Mouse (Mus musculus) frontal cortex, postnatal 36 days (tissue): ENCODE data around the gene Il1rapl2.
A peak's percentile ranks its signal among the peaks of the same experiment; 100 is the strongest.

Source experiments
- DNase-seq, 2 experiments: peaks; one replicate each; pipeline ENCODE4 v3.0.0; 2022; ENCODE audit warnings: low spot score in 2 of 2

Gene Il1rapl2

DNA sequence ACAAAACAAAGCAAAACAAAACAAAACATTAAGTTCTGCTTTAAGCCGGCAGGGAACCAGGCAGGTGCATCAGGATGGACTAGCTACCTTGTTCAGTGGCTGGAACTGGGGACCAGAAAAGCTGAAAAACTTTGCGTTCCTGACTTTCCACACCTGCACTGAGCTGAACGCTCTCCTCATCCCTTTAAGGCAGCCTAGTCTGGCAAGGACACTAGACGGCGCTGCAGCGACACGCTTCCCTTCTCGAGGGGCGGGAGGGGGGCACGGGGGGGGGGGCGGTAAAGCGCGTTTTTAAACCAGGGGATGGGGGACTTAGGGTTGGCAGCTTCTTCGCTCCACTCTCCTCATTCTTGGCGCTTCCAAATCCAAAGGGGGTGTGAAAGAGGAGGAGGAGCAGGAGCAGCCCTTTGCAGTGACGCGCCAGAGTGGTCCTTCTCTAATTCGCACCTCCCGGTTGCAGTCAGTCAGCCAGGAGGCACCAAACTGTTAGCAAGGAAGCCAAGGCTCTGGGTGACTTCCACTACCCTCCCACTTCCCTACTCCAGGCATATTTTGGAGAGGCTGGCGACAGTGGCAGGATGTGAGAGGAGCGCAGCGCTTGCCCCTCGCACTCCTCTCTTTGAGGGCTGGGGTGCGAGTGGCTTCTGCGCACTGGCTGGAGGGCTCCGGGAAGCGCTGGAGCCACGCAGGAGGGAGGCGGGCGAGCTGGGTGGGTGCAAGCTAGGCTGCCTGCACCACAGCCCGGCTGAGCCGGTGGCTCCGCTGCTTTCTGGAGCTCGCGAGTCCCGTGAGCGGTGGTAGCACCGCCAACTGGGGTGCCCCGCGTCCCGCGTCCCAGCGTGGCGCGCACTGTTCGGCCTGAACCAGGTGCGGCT is at the start of gene Il1rapl2:
TSS of gene Il1rapl2 (plus strand) at position 288 of the 875 bp plus-strand sequence.
- DNase-seq: peak in 1 of 2 experiments; percentile 6

- no peak for DNase-seq
These were observed 22.1 kb upstream of the Il1rapl2 start for GRCm38 (mm10) chrX:137548348-137548747.

DNA sequence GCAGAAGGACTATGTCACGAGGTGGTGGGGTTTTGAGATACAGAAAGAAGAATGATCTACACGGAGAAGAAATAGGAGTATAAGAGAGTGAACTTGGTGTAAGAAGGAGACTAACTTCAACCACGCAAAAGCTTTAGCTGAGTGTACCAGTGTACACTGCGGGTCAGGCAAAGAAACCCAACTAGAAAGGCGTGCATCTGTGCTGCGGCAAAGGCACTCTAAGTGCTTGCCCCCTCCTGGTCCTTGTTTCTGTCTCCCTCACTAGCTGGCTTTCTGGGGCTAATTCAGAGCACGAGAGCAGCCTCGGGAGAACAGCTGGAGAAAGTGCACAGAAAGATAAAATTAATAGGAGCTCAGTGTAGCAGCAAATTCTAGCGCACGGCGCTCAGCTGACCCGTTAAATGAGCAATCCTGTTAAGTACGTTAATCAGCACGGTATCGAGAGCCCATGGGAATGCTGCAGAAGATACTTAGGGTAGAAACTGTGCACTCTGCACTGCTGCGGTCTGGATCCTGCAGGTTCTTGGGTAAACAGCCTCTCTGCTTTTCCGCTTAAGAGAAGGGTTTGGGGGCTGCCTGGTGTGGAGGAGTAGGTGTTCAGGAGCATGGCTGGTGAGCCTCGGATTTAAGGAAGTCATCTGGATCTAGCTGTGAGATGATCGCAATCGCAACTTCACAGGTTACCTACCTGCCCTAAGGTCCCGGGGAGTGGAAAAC is 778 bp upstream of the Il1rapl2 start:
- no peak for DNase-seq

DNA sequence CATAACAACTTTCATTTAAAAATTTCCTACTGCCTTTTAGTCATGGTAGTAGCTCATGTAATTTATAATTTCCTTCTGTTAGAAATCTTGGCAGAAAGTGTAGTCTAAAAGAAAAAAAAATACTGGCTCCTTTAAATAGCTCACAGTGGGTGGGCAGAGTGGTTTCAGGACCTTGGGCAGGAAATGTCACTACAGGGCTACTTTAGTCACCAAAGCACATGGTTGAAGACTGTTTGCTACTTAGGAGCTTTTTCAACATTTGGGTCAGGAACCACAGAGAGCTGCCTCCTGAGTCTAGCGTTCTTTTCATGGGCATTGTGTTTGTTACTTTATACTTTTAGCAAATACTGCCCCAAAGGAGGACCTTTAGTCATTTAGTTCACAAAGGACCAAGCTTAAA is 12.2 kb downstream of the Il1rapl2 start:
- DNase-seq: no peak

- peak in 1 of 2 experiments; percentile 0 for DNase-seq
These were observed 50.3 kb downstream of the Il1rapl2 start for GRCm38 (mm10) chrX:137620697-137621096.

GRCm38 (mm10) chrX:137667011-137667410 is 96.6 kb downstream of the Il1rapl2 start:
- DNase-seq: peak in 1 of 2 experiments; percentile 51

DNA sequence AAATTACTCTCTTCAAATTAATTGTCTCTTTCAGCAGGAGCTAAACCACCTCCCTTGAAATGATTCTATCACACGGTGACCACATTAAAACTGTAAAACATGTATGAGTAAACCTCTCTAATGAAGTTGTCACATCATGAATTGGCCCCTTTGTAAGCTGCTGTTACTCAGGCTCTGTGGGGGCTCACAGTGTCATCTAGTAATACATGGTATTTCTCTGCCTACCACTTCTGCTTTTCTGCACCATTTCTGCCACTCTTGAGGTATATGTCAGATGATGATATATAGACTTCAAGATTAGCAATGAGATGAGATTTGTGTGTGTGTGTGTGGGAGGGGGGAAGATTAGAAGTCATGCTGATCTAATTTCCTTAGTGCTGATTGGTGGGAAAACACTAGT is 117.6 kb downstream of the Il1rapl2 start:
- no peak for DNase-seq

DNA sequence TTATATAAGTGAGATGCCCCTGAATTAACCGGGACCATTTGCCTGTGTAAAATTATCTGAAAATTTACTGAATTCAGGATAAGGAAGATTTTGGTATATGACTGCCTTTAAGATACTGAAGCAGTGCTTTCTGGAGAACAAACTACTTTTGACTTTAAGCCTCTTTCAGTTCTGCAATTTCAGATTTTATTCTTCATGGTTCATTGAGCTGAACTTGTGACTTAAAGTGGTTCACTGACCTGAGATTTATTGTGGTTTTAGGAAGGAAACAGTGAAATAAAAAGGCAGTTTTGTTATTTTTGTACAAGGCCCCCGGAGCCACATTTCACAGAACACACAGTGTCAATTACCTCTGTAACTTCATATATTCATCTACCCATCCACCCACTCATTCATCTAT is 129.6 kb downstream of the Il1rapl2 start:
- DNase-seq: no peak

GRCm38 (mm10) chrX:137755537-137755936 is 185.1 kb downstream of the Il1rapl2 start:
- DNase-seq: no peak

DNA sequence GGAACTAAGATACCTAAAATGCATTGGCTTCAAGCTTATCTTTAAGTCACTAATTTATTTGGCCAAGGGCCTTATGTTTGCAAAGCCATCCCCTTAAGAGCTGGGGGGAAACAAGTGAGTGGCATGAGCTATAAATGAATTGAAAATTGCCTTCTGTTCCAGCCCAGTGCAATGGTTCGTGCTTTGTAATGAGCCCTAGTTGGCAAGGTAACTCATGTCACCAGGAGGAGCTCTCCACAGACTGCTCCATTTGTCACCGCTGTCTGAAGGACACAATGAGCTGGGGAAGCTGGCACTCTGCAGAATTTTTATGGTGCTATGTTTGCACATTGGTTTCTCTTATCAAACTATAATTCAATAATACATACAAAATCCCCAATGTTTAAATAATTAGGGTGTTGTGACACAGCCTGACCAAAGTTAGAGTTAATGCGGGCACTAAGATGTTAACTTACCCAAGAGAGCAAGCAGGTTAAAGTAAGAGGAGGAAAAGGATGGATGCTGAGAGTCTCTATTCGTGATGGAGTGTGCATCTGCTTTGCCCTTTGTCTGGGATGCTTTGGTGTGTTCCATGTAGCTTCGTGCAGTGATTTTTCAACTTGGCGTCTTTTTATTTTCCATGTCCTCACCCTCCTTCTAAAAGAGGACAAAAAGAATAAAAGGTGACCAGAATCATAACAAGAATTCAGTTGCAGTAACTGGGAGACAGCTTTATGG is 235.2 kb downstream of the Il1rapl2 start:
- DNase-seq: no peak

DNA sequence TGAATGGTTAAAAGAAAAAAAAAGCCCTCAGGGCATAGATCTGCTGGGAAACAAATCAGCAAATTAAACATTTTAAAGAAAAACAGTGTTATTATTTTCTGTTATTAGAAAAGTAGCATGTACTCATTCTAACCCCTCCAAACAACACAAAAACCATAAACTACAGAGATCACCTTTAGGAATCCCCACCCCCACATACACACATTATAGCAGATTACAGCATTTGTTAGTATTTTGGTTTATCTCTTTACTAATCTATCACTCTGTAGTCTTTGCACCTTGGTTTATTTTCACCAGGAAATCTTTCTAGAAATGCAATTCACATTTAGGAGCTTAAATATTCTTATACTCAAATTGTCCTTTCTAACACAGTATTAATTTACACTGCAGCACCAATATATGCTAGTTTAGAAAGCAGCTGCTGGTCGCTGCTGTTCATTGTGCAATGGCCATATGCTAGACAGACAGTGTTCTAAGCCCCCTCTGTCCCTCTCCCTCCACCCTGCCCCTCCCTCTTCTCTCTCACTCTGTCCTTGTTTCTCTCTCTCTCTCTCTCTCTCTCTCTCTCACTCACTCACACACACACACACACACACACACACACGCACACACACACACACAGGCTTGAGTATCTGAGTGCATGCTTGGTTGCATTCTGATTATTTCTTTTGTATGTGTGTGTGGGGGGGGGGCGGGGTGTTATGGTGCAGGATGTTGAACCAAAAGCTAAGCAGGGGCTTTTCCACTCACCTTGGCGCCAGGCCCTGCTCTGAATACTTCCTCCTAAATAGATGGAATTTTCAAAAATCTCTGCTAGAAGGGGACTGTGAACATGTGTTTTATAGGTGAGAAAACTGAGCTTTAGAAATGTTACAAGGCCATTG is 236.1 kb downstream of the Il1rapl2 start:
- DNase-seq: no peak

DNA sequence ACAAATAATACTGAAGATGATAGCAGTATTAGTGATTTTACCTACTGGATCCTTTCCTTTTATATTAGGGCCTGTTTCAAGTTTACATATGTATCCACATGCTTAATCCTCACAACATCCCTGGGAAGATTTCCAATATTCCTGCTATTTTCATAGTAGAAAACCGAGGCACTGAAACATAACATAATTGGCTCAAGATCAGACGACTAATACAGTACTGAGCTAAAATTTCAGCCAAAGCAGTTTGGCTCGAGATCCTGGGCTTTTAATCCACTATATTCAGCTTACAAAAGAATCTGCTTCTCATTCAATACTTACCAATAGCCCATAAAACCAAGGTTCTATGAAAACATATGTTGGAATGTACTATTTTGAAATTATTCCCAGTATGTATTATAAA is 239.1 kb downstream of the Il1rapl2 start:
- DNase-seq: no peak

- DNase-seq: peak in 1 of 2 experiments; percentile 29
These were observed 241.7 kb downstream of the Il1rapl2 start for GRCm38 (mm10) chrX:137812151-137812550.

- DNase-seq: peak in 1 of 2 experiments; percentile 3
These were observed 278.5 kb downstream of the Il1rapl2 start for GRCm38 (mm10) chrX:137848936-137849335.

DNA sequence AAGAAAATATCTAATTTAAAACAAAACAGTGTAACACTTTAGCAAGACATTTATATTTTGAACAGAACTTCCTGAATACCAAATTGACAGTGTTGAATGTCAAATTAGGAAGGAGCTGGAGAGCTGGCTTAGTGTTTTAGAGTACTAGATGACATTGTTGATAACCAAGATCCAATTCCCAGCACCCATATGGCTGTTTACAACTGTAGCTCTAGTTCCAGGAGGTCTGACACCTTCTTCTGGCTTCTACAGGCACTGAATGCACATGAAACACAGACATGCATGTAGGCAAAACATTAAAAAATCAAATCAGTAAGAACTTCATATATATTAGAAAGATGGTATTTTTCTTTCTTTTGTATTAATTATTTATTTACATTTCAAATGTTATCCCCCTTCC is 353.1 kb downstream of the Il1rapl2 start:
- DNase-seq: no peak

DNA sequence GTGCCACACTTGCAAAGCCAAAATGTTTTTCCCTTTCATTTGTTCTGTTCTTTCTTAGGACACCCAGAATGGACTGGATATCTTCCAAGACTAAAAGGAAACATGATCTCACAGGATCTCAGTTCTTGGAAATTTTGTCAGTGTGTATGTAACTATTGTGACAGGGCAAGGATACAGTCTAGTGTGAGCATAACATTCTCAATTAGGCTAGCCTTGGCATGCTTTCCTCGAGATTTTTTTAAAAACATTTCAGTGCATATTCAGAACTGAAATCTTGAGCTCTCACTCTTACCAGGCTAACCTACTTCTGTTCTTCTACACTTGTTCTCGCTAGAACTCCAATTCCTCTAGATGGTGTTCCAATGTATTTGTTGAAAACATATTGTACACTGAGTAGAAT is 356.4 kb downstream of the Il1rapl2 start:
- no peak for DNase-seq

GRCm38 (mm10) chrX:137947741-137948140 is 377.3 kb downstream of the Il1rapl2 start:
- DNase-seq: peak in 1 of 2 experiments; percentile 12

- no peak for DNase-seq
These were observed 400.9 kb downstream of the Il1rapl2 start for GRCm38 (mm10) chrX:137971306-137971705.

DNA sequence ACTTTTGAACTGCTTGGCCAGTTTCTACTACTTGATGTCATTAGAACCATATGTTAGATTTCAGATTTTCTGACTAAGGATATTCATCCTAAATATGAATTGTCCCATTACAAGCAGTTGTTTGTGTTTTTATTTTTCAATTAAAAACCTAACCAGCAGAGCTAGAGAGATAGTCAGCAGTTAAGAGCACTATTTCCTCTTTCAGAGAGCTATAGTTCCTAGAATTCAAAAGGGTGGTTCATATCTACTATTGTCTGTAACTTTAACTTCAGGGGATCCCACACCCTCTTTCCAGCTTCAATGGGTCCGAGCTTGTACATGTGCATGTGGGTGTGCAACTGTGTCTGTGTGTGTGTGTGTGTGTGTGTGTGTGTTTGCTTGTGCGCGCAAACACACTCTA is 472.7 kb downstream of the Il1rapl2 start:
- no peak for DNase-seq

DNA sequence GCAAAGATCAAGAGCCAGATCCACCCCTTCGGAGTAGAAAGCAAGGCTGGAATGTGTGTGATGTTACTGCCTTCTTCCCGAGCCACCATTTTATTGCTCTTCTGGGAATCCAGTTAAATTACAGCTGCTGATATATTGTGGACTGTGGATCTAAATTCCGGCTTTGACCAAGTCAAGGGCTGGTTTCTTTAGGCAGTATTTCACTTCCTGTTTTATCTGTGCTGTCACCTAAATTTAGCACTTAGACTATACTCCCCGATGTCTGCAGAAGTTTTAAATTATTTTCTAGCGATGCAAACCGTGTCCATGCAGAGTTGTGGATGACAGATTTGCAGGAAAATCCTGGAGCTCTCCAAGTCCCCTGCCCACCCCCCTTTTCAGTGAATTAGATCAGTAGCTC is 533.5 kb downstream of the Il1rapl2 start:
- DNase-seq: no peak

DNA sequence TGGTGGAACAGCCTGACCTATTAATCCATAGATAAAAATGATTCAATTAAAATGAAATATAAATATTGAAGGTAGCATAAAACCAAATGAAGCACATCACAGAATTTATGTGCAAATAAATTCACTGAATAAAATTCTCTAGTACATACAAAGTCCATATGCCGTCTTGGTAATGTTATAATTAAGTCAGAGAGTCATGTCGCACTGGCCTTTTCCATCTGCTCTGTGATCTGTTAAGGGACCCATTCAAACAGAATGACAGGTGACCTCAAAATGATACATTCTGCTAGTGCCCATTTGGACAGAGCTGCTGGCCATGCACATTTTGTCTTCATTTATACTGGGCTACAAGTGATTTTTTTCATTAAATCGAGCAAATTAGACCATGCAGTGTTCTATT is 534.3 kb downstream of the Il1rapl2 start:
- no peak for DNase-seq
